In genomic region chr19:3769533-3769932, GRCm38 (mm10) we compare ENCODE assay signal across 8 mouse cellular contexts. TPM values are rescaled to one million over a fixed set of nuclear protein-coding genes. Genes with fewer than 3 reads are reported as not detected.
DNase-seq lines count a peak whose midpoint lies in the region; ATAC-seq and TF ChIP-seq lines count a peak whose summit lies in the region.

No protein-coding gene starts in this region.

- H3K27ac ChIP-seq in cerebellum, adult 2 months (ENCODE audit: insufficient read depth, low read length): no peak overlapping the region
- no peak overlapping the region for H3K27ac ChIP-seq in limb, embryonic 14.5 days (replicated peaks; ENCODE audit: low read depth, low read length)
- H3K27ac ChIP-seq in stomach, postnatal 0 days (replicated peaks): no peak overlapping the region

- no peak for TF ChIP-seq POLR2A in cerebellum, adult 2 months (IDR thresholded peaks at IDR 0.05; ENCODE audit: borderline replicate concordance, insufficient read depth, low read length)
- no peak for TF ChIP-seq POLR2A in limb, embryonic 14.5 days (IDR thresholded peaks at IDR 0.05; ENCODE audit: borderline replicate concordance, extremely low read depth, insufficient read depth, insufficient read length)

- peak overlapping the region; percentile 95 for H3K4me2 ChIP-seq in limb, embryonic 14.5 days (replicated peaks; ENCODE audit: low read depth, low read length, severe bottlenecking)
- peak overlapping the region; percentile 57 for H3K4me2 ChIP-seq in stomach, postnatal 0 days (replicated peaks; ENCODE audit: low read depth)

- H3K4me3 ChIP-seq in cerebellum, adult 2 months (replicated peaks; ENCODE audit: insufficient read depth, low read depth, low read length): peak overlapping the region; percentile 25
- H3K4me3 ChIP-seq in limb, embryonic 14.5 days (replicated peaks; ENCODE audit: low read length): peak overlapping the region; percentile 97
- peak overlapping the region; percentile 97; the same call in 1 of the 2 replicates for H3K4me3 ChIP-seq in stomach, postnatal 0 days (ENCODE audit: low read depth, low read length)

- peaks cover 24% of the 10 kb centered on the region for H3K4me1 ChIP-seq in cerebellum, adult 2 months (ENCODE audit: control insufficient read depth, insufficient read depth, low read length)
- peaks cover 8% of the 10 kb centered on the region for H3K4me1 ChIP-seq in limb, embryonic 14.5 days (ENCODE audit: control insufficient read depth, insufficient read depth, low read length)
- H3K4me1 ChIP-seq in stomach, postnatal 0 days (replicated peaks; ENCODE audit: control insufficient read depth, insufficient read depth): peaks cover 3% of the 10 kb centered on the region; the same call in 1 of the 2 replicates

- no peak overlapping the region for H3K9ac ChIP-seq in limb, embryonic 14.5 days (ENCODE audit: low read depth, low read length, severe bottlenecking)
- no peak overlapping the region for H3K9ac ChIP-seq in stomach, postnatal 0 days (ENCODE audit: low read length)

- H3K36me3 ChIP-seq in limb, embryonic 14.5 days (ENCODE audit: control insufficient read depth, insufficient read depth, low read length): peaks cover 14% of the 10 kb centered on the region; the same call in 1 of the 2 replicates
- no peaks in the 10 kb centered on the region for H3K36me3 ChIP-seq in stomach, postnatal 0 days (ENCODE audit: control insufficient read depth, insufficient read depth, low read length)

- no peak for TF ChIP-seq EP300 in stomach, postnatal 0 days (optimal IDR thresholded peaks at IDR 0.05)

- no peak for TF ChIP-seq CTCF in cerebellum, adult 2 months (IDR thresholded peaks at IDR 0.05; ENCODE audit: borderline replicate concordance, insufficient read depth, low read depth, low read length)
- peak; percentile 36 for TF ChIP-seq CTCF in stomach, postnatal 0 days (IDR thresholded peaks at IDR 0.05; ENCODE audit: low read depth)

- no peaks in the 10 kb centered on the region for H3K9me3 ChIP-seq in limb, embryonic 14.5 days (ENCODE audit: control insufficient read depth, low read length)
- H3K9me3 ChIP-seq in stomach, postnatal 0 days (ENCODE audit: control insufficient read depth, low read length): no peaks in the 10 kb centered on the region

- ATAC-seq in limb, embryonic 14.5 days (ENCODE audit: low FRiP score, low read depth): no peak
- no peak for ATAC-seq in stomach, postnatal 0 days (ENCODE audit: low FRiP score, low TSS enrichment)

- DNase-seq in cerebellum, adult 2 months: no peak
- DNase-seq in cerebellum, postnatal 25 days: no peak
- peak; percentile 9 for DNase-seq in thymus, postnatal 0 days (ENCODE audit: low spot score)
- no peak for DNase-seq in thymus, postnatal 36 days
- no peak for DNase-seq in limb, embryonic 14.5 days (ENCODE audit: low spot score)
- DNase-seq in stomach, postnatal 0 days (ENCODE audit: low spot score): no peak
- DNase-seq in gastrocnemius, postnatal 25 days: no peak
- no peak for DNase-seq in left cerebral cortex, adult 9 months (ENCODE audit: low spot score in 2 of 2)

- no peaks in the 10 kb centered on the region for H3K27me3 ChIP-seq in cerebellum, adult 2 months (ENCODE audit: control insufficient read depth, insufficient read depth, low read length)
- H3K27me3 ChIP-seq in limb, embryonic 14.5 days (ENCODE audit: control insufficient read depth, insufficient read depth, low read length): no peaks in the 10 kb centered on the region
- H3K27me3 ChIP-seq in stomach, postnatal 0 days (ENCODE audit: control insufficient read depth, insufficient read depth, low read length): no peaks in the 10 kb centered on the region

- WGBS in cerebellum, adult 2 months: 60% methylated on average over 6 of the region's 6 CpGs
- WGBS in limb, embryonic 14.5 days: 87% methylated on average over 6 of the region's 6 CpGs
- WGBS in stomach, postnatal 0 days: 76% methylated on average over 6 of the region's 6 CpGs

RNA-seq across cellular contexts. Expression of gene Kmt5b, which starts 2.3 kb away (rescaled TPM):
- polyA plus RNA-seq in cerebellum, adult 2 months (2012; rRNA removed): 36.9 and 38.3 TPM in 2 replicates
- 24.7 and 31.1 TPM in 2 replicates for polyA plus RNA-seq in thymus, postnatal 0 days (2015; fragmentation: Nextera tagmentation; extraction: Ambion mirVana)
- polyA plus RNA-seq in limb, embryonic 14.5 days (2012; rRNA removed): 36.5 TPM in 2 replicates
- 25.2 and 31.8 TPM in 2 replicates for polyA plus RNA-seq in limb, embryonic 14.5 days (2014; fragmentation: Nextera tagmentation; extraction: Ambion mirVana)
- polyA plus RNA-seq in stomach, postnatal 0 days (2015; fragmentation: Nextera tagmentation; extraction: Ambion mirVana): 11.6 and 12.4 TPM in 2 replicates
- total RNA-seq in gastrocnemius, postnatal 25 days (2021): 10 to 100 TPM; 19.1 to 20.2 TPM

Comparison
In these comparisons a context has a peak if more than half of its experiments do, and no peak if none do; other contexts are left out.
1. H3K4me3 ChIP-seq: peak in every context shown above with its lines; median percentile 97 in limb, embryonic 14.5 days; 97 in stomach, postnatal 0 days; 25 in cerebellum, adult 2 months.